Mouse (Mus musculus) adipocyte (in vitro differentiated cells): Measurements from ENCODE around the gene Gm20747.
"Not testable (repeated sequence)": the region's sequence is repeated elsewhere in the genome, so short reads cannot be mapped to it uniquely, and the experiment has no call there.

Source experiments
- DNase-seq: peaks from one replicate; pipeline ENCODE4 v3.0.0-alpha.2; 2016; ENCODE audit warnings: low spot score

Gene Gm20747

DNA sequence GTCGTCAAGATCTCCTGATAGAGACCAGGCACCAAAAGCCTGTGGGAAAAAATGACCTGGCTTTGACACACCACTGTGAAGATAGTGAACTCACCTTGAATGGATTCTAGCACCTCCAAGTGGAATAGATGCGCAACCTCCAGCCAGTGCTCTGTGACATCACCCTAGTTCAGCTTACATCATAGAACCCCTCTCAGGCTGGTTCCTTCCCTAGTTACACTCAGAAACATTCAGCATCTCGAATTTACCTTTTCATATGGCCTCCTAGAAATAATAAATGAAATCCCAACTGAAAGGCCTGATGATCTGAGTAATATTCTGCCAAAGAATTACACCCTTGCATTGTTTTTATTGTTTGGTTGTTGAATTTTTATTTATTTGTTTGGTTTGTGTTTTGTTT is at the start of gene Gm20747:
Gene Gm20747 (minus strand): TSS at position 101 of the 400 bp plus-strand sequence.
- DNase-seq = not testable (repeated sequence)
